Mouse (Mus musculus) embryonic facial prominence, embryonic 14.5 days (tissue): ENCODE results near the gene Rmnd5a. TPM values are rescaled to one million over a fixed set of nuclear protein-coding genes. Genes with fewer than 3 reads are reported as not detected.
A peak's percentile ranks its signal among the peaks of the same experiment; 100 is the strongest.
"Not testable (repeated sequence)": the region's sequence is repeated elsewhere in the genome, so short reads cannot be mapped to it uniquely, and the experiment has no call there.

Source experiments
- ATAC-seq: fragments of 200-750 bp; cut with Nextera tagmentation; 2 replicates; pipeline ENCODE4 v1.8.0; 2017; ENCODE audit warnings: low read depth, moderate number of reproducible peaks, moderate TSS enrichment
- DNase-seq: peaks from one replicate; pipeline ENCODE4 v3.0.0-alpha.2; 2015; ENCODE audit warnings: low spot score
- H3K27ac ChIP-seq: fragments of 300-500 bp; sonication (generic); replicated peaks from 2 replicates; pipeline ENCODE4 v1.5.1; 2014; ENCODE audit warnings: low read depth, mild to moderate bottlenecking, low read length, moderate library complexity
- H3K27me3 ChIP-seq: fragments of 300-500 bp; sonication (generic); replicated peaks from 2 replicates; pipeline ENCODE4 v1.6.1; 2014; ENCODE audit warnings: low read length; ENCODE audit not compliant: control insufficient read depth, insufficient read depth
- H3K36me3 ChIP-seq: fragments of 300-500 bp; sonication (generic); 2 replicates; pipeline ENCODE4 v1.6.1; 2014; ENCODE audit warnings: low read length, mixed read lengths; ENCODE audit not compliant: control insufficient read depth, insufficient read depth
- H3K4me1 ChIP-seq: fragments of 300-500 bp; sonication (generic); 2 replicates; pipeline ENCODE4 v1.6.1; 2014; ENCODE audit warnings: antibody characterized with exemption, low read length; ENCODE audit not compliant: control insufficient read depth, insufficient read depth
- H3K4me2 ChIP-seq: fragments of 300-500 bp; sonication (generic); 2 replicates; pipeline ENCODE4 v1.6.1; 2014; ENCODE audit warnings: low read depth, mild to moderate bottlenecking, low read length, moderate library complexity, mixed read lengths
- H3K4me3 ChIP-seq: fragments of 300-500 bp; sonication (generic); 2 replicates; pipeline ENCODE4 v1.5.1; 2014; ENCODE audit warnings: low read depth, mild to moderate bottlenecking, low read length
- H3K9ac ChIP-seq: fragments of 300-500 bp; sonication (generic); 2 replicates; pipeline ENCODE4 v1.6.1; 2014; ENCODE audit warnings: low read depth, mild to moderate bottlenecking, low read length, moderate library complexity, mixed read lengths
- H3K9me3 ChIP-seq: fragments of 300-500 bp; sonication (generic); 2 replicates; pipeline ENCODE4 v1.6.1; 2016; ENCODE audit warnings: low read length; ENCODE audit not compliant: control insufficient read depth
- WGBS: fragments of 180-500 bp; shearing (Covaris S2); extraction: QIAGEN DNeasy Blood & Tissue Kit; methylation state at CpG from one replicate; pipeline ENCODE4 v1.1.7; 2014; 5-methylcytosine and 5-hydroxymethylcytosine counted together
- polyA plus RNA-seq: library from polyadenylated mRNA; unstranded; fragments of >200 nt; fragmentation: Nextera tagmentation; extraction: Ambion mirVana; gene quantifications from 2 replicates; pipeline ENCODE4 v1.2.1, GENCODE M21; 2014

Rmnd5a gene
- polyA plus RNA-seq, 1 experiment from 2014 or later = 9.6 TPM

DNA sequence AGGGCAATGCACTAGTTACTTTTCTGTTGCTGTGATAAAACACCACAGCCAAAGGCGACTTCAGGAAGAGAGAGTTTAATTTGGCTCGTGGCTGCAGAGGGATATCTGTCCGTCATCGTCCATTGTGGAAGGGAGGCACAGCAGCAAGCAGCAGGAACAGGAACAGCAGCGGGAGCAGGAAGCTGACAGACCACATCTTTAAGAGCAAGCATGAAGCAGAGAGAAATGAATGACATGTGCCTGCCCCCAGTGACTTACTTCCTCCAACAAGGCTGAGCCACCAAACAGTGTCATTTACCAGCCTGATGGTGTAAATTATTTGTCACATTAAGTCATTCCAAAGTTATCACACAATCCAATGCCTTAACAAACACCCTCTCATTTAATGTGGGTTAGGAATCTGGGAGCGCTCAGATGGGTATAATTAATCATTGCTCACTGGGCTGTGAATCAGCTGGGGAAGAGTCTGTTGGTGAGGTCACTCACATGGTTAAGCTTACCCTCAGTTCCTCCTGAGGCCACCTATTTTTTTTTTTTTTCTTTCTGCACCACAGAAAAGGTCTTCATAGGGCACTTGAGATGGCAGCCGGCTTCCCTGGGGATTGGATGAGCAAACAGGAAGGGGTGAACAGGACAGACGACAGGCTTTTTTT lies 17.6 kb upstream of the Rmnd5a start:
- DNase-seq = no peak
- Histone ChIP-seq H3K4me2 (no peak overlapping the region), H3K9ac (no peak overlapping the region), H3K9me3 (no peaks in the 10 kb centered on the region), H3K4me3 (no peak overlapping the region), H3K36me3 (no peaks in the 10 kb centered on the region), H3K27me3 (no peaks in the 10 kb centered on the region), H3K4me1 (no peaks in the 10 kb centered on the region), H3K27ac (no peak overlapping the region)
- 61% methylated on average over 8 of the region's 8 CpGs for WGBS
- no peak for ATAC-seq

GRCm38 (mm10) chr6:71453983-71454739 lies 13.7 kb upstream of the Rmnd5a start:
- H3K9me3 ChIP-seq, H3K27me3 ChIP-seq, ATAC-seq, DNase-seq, H3K27ac ChIP-seq, H3K36me3 ChIP-seq, H3K9ac ChIP-seq, H3K4me3 ChIP-seq, H3K4me1 ChIP-seq, H3K4me2 ChIP-seq: not testable (repeated sequence)

DNA sequence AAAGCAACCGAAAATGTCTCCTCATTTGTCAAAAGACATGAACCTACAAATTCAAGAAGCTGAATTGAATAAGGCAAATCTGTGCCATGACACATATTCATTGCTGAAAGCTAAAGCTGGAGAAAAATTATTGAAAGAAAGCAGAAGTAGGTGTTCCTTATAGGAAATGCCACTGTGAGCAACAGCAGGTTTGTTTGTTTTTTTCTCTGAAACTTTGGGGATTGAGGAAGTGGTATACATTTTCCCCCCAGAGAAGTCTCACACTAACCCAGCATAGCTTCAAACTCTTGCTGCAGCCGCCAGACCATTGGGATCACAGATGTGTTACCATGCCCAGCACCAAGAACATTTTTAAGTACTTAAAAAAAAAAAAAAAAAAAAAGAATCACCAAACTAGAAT lies 12.4 kb upstream of the Rmnd5a start:
- Histone ChIP-seq H3K36me3 (no peaks in the 10 kb centered on the region), H3K4me1 (no peaks in the 10 kb centered on the region), H3K4me2 (no peak overlapping the region), H3K27ac (no peak overlapping the region), H3K4me3 (no peak overlapping the region), H3K9ac (no peak overlapping the region), H3K27me3 (no peaks in the 10 kb centered on the region), H3K9me3 (no peaks in the 10 kb centered on the region)
- ATAC-seq (no peak), DNase-seq (no peak)
- 56% methylated on average over 2 of the region's 2 CpGs for WGBS

DNA sequence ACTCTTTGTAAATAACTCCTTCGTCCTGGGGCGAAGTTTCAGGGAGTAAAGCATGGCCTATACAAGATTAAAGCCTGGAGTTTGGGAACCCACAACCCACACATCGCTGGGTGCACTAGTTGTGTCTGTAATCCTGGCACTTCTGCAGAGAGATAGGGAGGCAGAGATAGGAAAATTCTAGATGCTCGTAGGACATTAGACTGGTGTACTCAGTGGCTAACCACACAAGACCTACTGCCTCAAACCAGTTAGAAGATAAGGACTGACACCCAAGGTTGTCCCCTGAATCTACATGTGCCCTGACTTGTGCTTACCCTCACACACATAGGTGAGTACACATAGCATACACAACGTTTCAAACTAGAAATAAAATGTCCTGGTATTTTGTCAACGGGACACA lies 5.1 kb upstream of the Rmnd5a start:
- no peak overlapping the region for H3K9ac ChIP-seq
- H3K27ac ChIP-seq = no peak overlapping the region
- DNase-seq (no peak), ATAC-seq (no peak)
- H3K4me3 ChIP-seq = no peak overlapping the region
- no peaks in the 10 kb centered on the region for H3K27me3 ChIP-seq
- 80% methylated on average over 6 of the region's 6 CpGs for WGBS
- no peak overlapping the region for H3K4me2 ChIP-seq
- H3K36me3 ChIP-seq = no peaks in the 10 kb centered on the region
- 0 out of 2 replicates have a peak, but pooled peaks cover 6% of the 10 kb centered on the region for H3K4me1 ChIP-seq
- H3K9me3 ChIP-seq = no peaks in the 10 kb centered on the region

DNA sequence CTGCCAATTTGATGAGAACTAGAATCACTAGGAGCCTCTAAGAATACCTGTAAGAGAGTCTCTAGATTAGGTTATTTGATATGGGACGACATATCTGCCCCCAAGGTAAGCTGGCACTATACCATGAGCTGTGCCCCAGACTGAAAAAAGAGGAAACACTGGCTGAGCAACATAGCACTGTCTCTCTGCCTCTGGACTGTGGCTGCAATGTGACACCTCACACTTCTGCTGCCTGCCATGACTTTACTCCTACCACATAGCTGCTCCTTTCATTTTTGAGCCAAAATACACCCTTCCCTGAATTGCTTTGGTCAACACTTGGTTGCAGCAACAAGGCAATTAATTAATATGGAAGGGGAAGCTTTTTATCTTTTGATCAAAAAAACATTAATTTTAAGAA lies 4.3 kb upstream of the Rmnd5a start:
- DNase-seq = peak; percentile 44
- Histone ChIP-seq H3K4me2 (no peak overlapping the region), H3K4me1 (0 out of 2 replicates have a peak, but pooled peaks cover 6% of the 10 kb centered on the region), H3K27me3 (no peaks in the 10 kb centered on the region), H3K27ac (no peak overlapping the region), H3K9me3 (no peaks in the 10 kb centered on the region), H3K4me3 (no peak overlapping the region), H3K36me3 (no peaks in the 10 kb centered on the region), H3K9ac (no peak overlapping the region)
- no peak for ATAC-seq
- 44% methylated on average over 1 of the region's 1 CpGs for WGBS

DNA sequence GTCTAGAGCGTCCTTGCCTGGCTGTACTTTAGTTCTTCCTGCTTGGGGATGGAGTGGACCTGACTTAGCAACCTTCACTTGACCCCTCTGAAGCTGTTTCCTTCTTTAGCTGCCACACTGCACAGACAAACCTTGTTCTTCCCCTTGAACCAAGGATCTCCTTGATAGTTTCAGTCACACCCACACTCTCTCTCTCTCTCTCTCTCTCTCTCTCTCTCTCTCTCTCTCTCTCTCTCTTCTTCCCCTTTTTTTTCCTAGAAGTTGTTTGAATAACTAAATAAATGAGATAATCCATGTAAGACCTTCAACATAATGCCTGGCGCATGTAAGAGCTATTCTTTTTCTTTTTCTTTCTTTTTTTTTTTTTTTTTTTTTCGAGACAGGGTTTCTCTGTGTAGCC lies 1.7 kb upstream of the Rmnd5a start:
- no peaks in the 10 kb centered on the region for H3K36me3 ChIP-seq
- DNase-seq (no peak), ATAC-seq (no peak)
- H3K4me2 ChIP-seq = no peak overlapping the region
- H3K4me1 ChIP-seq = peaks cover 19% of the 10 kb centered on the region
- no peaks in the 10 kb centered on the region for H3K27me3 ChIP-seq
- no peaks in the 10 kb centered on the region for H3K9me3 ChIP-seq
- H3K27ac ChIP-seq = no peak overlapping the region
- 67% methylated on average over 2 of the region's 3 CpGs for WGBS
- no peak overlapping the region for H3K4me3 ChIP-seq
- H3K9ac ChIP-seq = no peak overlapping the region

DNA sequence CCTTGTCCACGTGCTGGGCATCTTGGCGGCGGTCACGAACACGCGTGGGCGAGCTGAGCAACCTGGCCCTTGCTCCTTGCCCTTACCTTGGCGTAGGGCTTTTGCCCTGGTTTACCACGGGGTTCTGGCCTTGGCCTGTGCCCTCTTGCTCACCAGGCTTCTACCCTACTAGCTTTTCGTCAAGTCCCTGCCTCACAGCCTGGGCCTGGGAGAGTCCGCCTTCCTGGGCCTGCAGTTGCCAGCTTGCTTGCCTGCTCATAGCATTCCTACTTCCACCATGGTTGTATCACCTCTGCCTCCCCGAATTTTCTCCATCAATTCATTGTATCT lies 779 bp upstream of the Rmnd5a start:
- ATAC-seq (no peak), DNase-seq (no peak)
- H3K4me1 ChIP-seq = peaks cover 28% of the 10 kb centered on the region
- H3K36me3 ChIP-seq = no peaks in the 10 kb centered on the region
- H3K27ac ChIP-seq = peak overlapping the region; percentile 95
- H3K27me3 ChIP-seq = no peaks in the 10 kb centered on the region
- peak overlapping the region; percentile 92 for H3K4me3 ChIP-seq
- 9% methylated on average over 7 of the region's 12 CpGs for WGBS
- H3K9me3 ChIP-seq = no peaks in the 10 kb centered on the region
- H3K4me2 ChIP-seq = peak overlapping the region; percentile 92
- peak overlapping the region; percentile 68 for H3K9ac ChIP-seq

DNA sequence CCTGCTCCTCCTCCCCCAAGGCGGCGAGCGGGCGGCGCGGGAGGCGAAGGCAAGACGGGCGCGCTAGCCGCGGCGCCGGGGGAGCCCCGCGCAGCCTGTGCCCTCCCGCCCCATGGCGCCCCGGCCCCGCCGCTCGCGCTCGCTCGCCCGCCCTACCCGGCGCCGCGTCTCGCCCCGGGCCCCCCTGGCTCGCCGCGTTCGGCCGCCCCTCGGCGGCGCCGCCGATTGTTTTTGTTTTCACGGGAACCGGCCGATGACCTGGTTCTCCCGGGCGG lies 283 bp downstream of the Rmnd5a start:
- Histone ChIP-seq H3K36me3 (no peaks in the 10 kb centered on the region), H3K27me3 (no peaks in the 10 kb centered on the region), H3K4me1 (peaks cover 28% of the 10 kb centered on the region), H3K9me3 (no peaks in the 10 kb centered on the region), H3K9ac (peak overlapping the region; percentile 94), H3K4me3 (peak overlapping the region; percentile 92), H3K27ac (peak overlapping the region; percentile 96), H3K4me2 (peak overlapping the region; percentile 65)
- WGBS = 0% methylated on average over 2 of the region's 47 CpGs
- peak; percentile 38 for ATAC-seq
- DNase-seq = no peak
